Mouse (Mus musculus) right cerebral cortex, adult 2 months (tissue): ENCODE data around the gene Kbtbd2.

Experiments
- DNase-seq, 2 experiments: peaks; one replicate each; pipeline ENCODE4 v3.0.0; 2021 to 2022; ENCODE audit warnings: low spot score in 2 of 2

The Kbtbd2 gene

GRCm38 (mm10) chr6:56797311-56798151 lies at the start of gene Kbtbd2:
Gene Kbtbd2 (minus strand): TSS chr6:56797813.
- DNase-seq: peak; percentile 93 to 95

- DNase-seq: no peak
Measured at GRCm38 (mm10) chr6:56844365-56844764, 46.8 kb upstream of the Kbtbd2 start.

- DNase-seq: no peak
Measured at GRCm38 (mm10) chr6:56843229-56843628, 45.6 kb upstream of the Kbtbd2 start.

- DNase-seq: no peak
Measured at GRCm38 (mm10) chr6:56837621-56838020, 40.0 kb upstream of the Kbtbd2 start.

GRCm38 (mm10) chr6:56837166-56837565 lies 39.6 kb upstream of the Kbtbd2 start:
- no peak for DNase-seq

- no peak for DNase-seq
Measured at GRCm38 (mm10) chr6:56835532-56835931, 37.9 kb upstream of the Kbtbd2 start.

GRCm38 (mm10) chr6:56834769-56835168 lies 37.2 kb upstream of the Kbtbd2 start:
- no peak for DNase-seq

GRCm38 (mm10) chr6:56832830-56833229 lies 35.2 kb upstream of the Kbtbd2 start:
- no peak for DNase-seq

- DNase-seq: no peak
Measured at GRCm38 (mm10) chr6:56832407-56832796, 34.8 kb upstream of the Kbtbd2 start.

GRCm38 (mm10) chr6:56831697-56832406 lies 34.2 kb upstream of the Kbtbd2 start, which contains the start of gene Fkbp9:
Gene Fkbp9 (plus strand): TSS chr6:56832059.
- DNase-seq: peak; percentile 47 to 56

GRCm38 (mm10) chr6:56825657-56826056 lies 28.0 kb upstream of the Kbtbd2 start:
- no peak for DNase-seq

GRCm38 (mm10) chr6:56819124-56819487 lies 21.5 kb upstream of the Kbtbd2 start:
- no peak for DNase-seq

- no peak for DNase-seq
Measured at GRCm38 (mm10) chr6:56818436-56819123, 21.0 kb upstream of the Kbtbd2 start.

- DNase-seq: no peak
Measured at GRCm38 (mm10) chr6:56813332-56813731, 15.7 kb upstream of the Kbtbd2 start.

GRCm38 (mm10) chr6:56808656-56809055 lies 11.0 kb upstream of the Kbtbd2 start:
- DNase-seq: peak; percentile 49 to 68

GRCm38 (mm10) chr6:56806195-56806594 lies 8.6 kb upstream of the Kbtbd2 start:
- peak; percentile 28 to 39 for DNase-seq

GRCm38 (mm10) chr6:56805026-56805425 lies 7.4 kb upstream of the Kbtbd2 start:
- no peak for DNase-seq

GRCm38 (mm10) chr6:56798152-56798465 lies 496 bp upstream of the Kbtbd2 start:
- DNase-seq: no peak

- DNase-seq: peak in 1 of 2 experiments; percentile 18
Measured at GRCm38 (mm10) chr6:56796668-56797141, 908 bp downstream of the Kbtbd2 start.

- DNase-seq: no peak
Measured at GRCm38 (mm10) chr6:56796232-56796631, 1.4 kb downstream of the Kbtbd2 start.

- DNase-seq: no peak
Measured at GRCm38 (mm10) chr6:56794834-56795233, 2.8 kb downstream of the Kbtbd2 start.

GRCm38 (mm10) chr6:56789336-56789735 lies 8.3 kb downstream of the Kbtbd2 start:
- DNase-seq: no peak
